Mouse (Mus musculus): ENCODE data around the gene Phf12.

DNA sequence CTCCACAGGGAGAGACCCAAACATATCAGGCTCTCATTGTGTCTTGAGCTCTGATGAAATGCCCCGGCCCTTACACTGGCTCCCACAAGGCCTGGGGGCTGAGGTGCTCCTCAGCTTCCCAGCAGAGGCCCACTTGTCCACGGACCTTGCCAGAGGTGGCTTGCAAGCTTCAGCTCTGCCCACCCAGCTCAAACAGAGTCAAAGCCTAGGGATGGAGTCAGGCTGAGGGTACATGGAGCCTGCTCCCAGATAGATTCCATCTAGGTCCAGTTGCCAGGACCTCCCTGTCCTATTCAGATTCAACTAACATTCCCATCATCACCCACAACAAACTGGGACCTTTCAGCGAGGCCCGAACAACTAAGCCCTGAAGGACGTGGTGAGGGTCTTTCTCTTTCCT is 89.4 kb downstream of the Phf12 start:
- TF ChIP-seq CTCF (IDR thresholded peaks at IDR 0.05; ENCODE audit: control insufficient read depth, insufficient read depth, insufficient read length), result no peak
- no peak for TF ChIP-seq MYOG (IDR thresholded peaks at IDR 0.05; ENCODE audit: control insufficient read depth, extremely low read depth, insufficient read length)
- no peak for TF ChIP-seq CEBPB (IDR thresholded peaks at IDR 0.05; ENCODE audit: low read depth)
- no peak for TF ChIP-seq USF1 (IDR thresholded peaks at IDR 0.05; ENCODE audit: low read depth)
- no peak for TF ChIP-seq MAX (IDR thresholded peaks at IDR 0.05)
- no peak for TF ChIP-seq FOSL1 (IDR thresholded peaks at IDR 0.05; ENCODE audit: insufficient read depth, low read length, poor library complexity, severe bottlenecking)
